Mouse (Mus musculus) right cerebral cortex, postnatal 36 days (tissue): ENCODE results near the gene Clasp1.
"Not testable (repeated sequence)": the region's sequence is repeated elsewhere in the genome, so short reads cannot be mapped to it uniquely, and the experiment has no call there.

Source experiments
- DNase-seq, 2 experiments: peaks; one replicate each; pipeline ENCODE4 v3.0.0; 2022; ENCODE audit warnings: low spot score in 2 of 2, mixed read lengths in 1 of 2

The Clasp1 gene

DNA sequence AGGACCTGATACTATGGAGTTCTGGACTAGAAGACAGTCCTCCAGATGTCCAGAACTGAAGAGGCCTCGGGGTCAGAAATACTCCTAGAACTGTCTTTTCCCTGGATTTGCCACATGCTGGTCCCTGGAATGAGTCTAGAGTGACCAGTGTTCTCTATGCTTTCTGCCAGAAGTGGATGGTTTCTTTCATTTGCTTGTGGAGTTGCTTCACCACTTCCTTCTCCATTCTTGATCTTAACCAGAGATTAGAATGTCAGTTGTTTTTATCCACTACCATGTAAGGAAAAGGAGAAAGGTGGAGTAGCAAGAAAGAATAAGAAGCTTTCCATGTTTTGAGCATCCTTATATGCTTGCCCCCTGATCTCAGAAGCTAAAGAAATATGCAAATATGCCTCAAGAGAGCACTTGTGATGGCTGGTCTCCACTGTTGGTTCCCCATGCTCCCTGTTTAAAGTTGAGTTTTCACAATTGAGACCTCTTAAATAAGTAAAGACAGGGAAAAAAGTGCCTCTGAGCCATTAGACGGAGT, 191.4 kb downstream of the Clasp1 start:
- no peak for DNase-seq

- DNase-seq: no peak
Measured at GRCm38 (mm10) chr1:118581179-118581578, 192.3 kb downstream of the Clasp1 start.

GRCm38 (mm10) chr1:118589721-118590120, 200.9 kb downstream of the Clasp1 start:
- no peak for DNase-seq

GRCm38 (mm10) chr1:118592933-118593332, 204.1 kb downstream of the Clasp1 start:
- no peak for DNase-seq

DNA sequence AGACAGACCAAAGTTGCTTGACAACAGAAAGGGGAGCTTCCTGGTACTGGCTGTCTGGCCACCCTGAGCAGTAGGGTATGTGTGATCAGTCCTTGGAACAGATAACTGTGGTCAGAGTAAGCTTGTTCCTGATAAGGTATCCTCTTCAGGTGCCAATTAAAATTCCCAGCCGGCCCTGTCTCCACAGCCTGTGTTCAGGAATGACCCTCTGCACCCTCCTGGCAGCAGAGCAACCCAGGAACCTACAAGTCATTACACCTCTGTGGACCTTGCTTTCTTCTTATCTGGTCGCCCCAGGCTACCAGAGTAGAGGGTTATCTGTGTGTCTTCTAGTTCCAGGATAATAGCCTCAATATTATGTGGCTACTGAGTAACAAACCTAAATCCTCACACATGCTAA, 206.5 kb downstream of the Clasp1 start:
- no peak for DNase-seq

DNA sequence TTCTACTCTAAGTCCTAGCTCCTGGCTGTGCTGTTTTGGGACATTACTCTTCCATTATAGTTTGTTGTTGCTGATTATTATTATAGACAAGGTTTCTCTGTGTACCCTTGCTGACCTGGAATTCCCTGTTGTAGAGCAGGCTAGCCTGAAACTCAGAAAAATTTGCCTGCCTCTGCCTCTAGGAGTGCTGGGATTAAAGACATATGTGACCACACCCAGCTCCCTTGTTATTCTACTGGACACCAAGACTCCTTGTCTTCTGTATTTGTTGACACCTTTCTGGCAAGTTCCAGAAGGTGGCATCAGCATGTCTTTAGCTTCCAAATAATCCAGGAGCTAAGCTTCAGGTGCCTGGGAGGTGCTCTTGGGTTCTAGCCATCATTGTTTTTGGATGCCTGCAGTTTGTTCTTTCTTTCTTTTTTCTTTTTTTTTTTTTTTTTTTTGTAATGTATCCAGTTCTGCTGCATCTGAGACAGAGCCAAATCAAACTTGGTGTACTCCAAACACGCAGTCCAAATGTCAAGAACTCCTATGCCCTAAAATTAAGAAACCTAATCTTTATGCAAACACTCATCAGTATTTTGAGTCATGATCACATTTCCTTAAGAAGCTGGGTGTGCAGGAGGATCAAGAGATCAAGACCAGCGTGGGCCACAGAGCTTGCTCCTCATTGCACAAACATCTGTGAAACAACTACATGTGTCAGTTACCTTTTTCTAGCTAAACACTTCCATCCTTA, 208.8 kb downstream of the Clasp1 start:
- DNase-seq: no peak

DNA sequence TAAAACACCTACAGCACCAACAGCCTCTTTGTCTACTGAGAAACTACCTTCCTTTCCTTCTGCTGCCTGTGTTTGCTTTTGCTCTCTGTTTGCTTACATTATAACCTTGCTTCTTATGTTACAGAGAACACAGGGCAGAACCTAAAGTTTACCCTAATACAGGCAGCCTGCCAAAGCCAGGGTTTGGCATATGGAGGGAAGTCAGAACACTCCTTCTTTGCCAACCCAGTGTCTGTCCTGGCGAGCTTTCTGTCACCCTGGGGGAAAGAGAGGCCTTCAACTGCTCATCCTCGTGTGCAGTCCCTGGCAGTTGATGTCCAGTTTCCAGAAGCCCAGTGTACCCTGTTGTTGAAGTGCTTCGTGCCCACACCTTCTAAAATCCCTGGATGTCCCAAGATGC, 209.5 kb downstream of the Clasp1 start:
- no peak for DNase-seq

- no peak for DNase-seq
Measured at GRCm38 (mm10) chr1:118613631-118614183, 224.8 kb downstream of the Clasp1 start.

DNA sequence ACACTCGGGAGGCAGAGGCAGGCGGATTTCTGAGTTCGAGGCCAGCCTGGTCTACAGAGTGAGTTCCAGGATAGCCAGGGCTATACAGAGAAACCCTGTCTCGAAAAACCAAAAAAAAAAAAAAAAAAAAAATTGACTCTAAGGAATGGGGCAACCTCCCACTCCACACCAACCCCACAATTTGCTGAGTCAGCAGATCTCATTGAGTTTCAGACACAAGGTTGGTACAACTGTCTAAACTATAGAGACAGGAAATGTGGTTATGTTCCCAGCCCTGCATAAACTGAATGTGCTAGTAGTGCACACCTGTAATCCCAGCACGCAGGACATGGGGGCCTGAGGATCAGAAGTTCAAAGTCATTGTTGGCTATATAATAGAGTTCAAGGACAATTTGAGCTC, 232.2 kb downstream of the Clasp1 start:
- not testable (repeated sequence) for DNase-seq

DNA sequence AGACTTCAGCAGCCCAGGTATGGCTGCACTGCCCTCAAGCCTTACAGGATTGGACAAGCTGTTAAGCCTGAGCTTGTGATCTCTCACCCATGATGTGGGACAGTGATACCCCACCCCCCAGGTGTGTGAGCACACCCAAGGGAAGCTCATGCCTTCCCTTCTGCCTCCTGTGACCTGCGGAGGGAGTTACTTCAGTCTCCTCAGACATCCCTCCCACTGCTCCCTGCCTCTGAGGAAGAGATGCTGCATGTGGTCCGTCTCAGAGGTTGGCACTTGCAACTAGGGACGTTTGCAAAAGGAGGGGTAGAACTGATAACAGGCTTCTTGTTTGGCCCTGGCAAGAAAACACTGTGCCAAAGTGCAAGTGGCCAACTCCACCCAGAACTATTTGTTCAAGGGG, 234.0 kb downstream of the Clasp1 start:
- no peak for DNase-seq

DNA sequence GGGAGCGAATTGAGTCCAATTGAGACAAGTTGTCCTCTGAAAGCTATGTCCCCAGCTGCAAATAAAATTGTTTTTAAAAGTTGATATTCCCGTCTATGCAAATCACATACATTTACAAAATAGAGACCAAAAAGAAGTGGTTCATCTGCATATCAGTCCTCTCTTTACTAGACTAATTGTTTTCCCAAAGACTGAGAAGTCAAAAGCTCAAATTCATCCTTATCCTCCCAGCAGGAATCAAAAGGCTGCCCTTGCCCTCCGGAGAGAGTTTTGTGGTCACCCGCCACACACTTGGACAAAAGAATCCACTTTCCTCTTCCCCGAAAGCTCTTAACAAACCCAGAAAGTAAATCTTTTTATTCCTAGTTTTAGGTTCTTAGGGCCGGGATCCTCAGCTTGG, 236.6 kb downstream of the Clasp1 start:
- no peak for DNase-seq

- no peak for DNase-seq
Measured at GRCm38 (mm10) chr1:118625921-118626320, 237.1 kb downstream of the Clasp1 start.

GRCm38 (mm10) chr1:118626452-118626851, 237.6 kb downstream of the Clasp1 start:
- DNase-seq: no peak

- peak; percentile 10 to 36 for DNase-seq
Measured at GRCm38 (mm10) chr1:118627781-118628464, 239.1 kb downstream of the Clasp1 start, which contains the start of gene Tfcp2l1. TSS of gene Tfcp2l1 (plus strand) at chr1:118627945.

- DNase-seq: no peak
Measured at GRCm38 (mm10) chr1:118633415-118633980, 244.6 kb downstream of the Clasp1 start.

- no peak for DNase-seq
Measured at GRCm38 (mm10) chr1:118642296-118642999, 253.6 kb downstream of the Clasp1 start.

DNA sequence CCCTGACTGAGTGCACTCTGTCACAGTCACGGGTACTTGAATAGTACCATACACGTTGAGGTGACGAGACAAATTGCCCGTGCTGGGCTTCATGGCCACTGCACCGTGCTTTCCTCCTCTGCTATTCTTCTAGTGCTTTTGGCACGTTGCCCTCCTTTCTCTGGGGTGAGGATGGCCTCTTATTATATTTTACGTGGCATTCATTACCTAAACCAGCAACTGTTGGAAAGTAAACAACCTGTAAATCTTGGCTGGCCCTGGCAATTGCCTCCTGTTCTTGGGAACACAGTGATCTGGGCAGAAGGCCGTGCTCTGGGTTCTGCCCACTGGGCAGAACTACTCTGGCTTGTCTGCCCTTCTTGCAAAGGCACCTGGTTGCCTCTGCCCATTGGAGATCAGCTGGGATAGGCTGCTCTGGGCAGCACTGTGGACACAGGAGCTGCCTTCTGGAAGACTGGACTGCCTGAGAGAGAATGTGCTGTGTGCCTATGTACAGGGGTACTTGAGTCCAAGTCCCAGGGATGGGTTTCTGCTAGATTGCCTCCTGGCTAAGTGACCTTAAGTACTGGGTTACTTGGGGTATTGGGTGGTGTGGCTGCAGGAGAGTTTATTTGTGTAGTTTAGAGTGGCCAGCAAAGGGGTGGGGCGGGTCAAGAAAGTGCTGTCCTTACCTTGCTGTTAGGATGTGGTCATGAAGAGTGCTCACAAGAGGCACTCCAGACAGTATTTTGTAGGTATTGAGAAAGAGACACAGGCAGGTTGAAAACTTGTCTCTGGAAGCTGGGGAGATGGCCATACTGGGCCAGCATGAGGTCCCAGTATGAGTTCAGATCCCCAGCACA, 254.5 kb downstream of the Clasp1 start:
- DNase-seq: no peak

GRCm38 (mm10) chr1:118645701-118646100, 256.8 kb downstream of the Clasp1 start:
- no peak for DNase-seq

DNA sequence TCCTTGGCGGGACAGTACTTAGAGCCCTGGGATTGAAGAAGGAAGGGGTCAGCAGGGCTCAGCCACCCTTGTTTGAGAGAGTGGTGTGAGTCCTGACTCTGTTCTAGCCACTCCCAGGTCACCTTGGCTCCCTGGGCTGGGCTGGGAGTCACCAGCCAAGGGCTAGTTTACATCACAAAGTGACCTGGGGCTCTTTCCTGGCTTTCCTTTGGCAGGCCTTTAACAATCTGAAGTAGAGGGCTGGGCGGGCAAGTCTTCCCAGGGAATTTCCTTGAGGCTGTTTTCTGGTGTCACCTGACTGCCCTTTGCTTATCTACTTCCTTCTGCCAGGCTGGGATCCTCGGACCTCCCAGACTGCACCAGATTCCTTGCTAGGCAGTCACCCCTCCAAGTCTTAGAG, 259.2 kb downstream of the Clasp1 start:
- no peak for DNase-seq

DNA sequence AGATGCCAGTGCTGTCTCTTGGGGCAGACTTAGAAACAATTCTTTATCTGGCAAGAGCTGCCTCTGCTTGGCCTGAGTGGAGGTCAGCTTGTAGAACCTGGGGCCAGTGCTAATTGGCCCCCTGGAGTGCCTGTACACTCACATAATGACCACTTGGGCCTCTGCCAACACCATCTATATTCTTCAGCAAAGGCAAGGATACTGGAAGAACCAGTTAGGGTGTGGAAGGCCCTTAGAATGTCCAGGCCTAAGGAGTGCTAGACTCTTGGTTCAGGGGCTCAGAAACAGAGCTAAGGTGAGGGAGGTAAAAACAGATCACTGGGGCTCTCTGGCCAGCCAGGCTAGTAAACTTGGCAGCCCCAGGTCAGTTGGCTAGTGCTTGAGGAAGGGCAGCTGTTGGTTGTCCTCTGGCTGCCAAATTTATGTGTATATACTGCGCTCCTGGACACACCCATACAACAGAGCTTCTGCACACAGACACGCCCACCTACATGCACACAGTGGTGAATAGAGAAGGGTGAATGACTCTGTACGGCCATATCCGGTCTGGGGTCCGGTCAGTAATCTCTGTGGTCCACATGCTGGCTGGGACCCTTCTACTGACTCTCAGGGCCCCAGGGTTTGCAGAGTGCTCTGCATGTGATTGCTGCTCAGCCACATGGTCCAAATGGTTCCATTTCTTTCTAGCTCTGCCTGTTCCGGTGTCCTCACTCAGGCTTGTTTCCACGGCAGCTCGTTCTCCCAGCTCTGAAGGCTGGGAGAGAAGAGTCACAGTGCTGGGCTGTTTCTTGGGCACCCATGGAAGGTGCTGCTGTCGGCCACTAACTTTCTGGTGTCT, 261.3 kb downstream of the Clasp1 start:
- DNase-seq: no peak
